ENCODE assay signal across 9 mouse cellular contexts in genomic region chr7:4940068-4940479, GRCm38 (mm10). TPM values are rescaled to one million over a fixed set of nuclear protein-coding genes. Genes with fewer than 3 reads are reported as not detected.
DNase-seq lines count a peak whose midpoint lies in the region; ATAC-seq and TF ChIP-seq lines count a peak whose summit lies in the region.
"Had no signal": no experiment of that assay in that cellular context is flagged by ENCODE, and none has a peak within 500 bp of the region (broad histone marks: within the 10 kb centered on the region; RNA-seq: fewer than 3 reads in every experiment).

No protein-coding gene starts in this region.

- 29% methylated on average over 9 of the region's 9 CpGs for WGBS in embryonic facial prominence, embryonic 14.5 days

- 0 out of 4 replicates have a peak, but pooled peaks cover 0 to 3% of the 10 kb centered on the region in 2 experiments for H3K4me1 ChIP-seq in ES-E14 (ENCODE audit: control insufficient read depth in 2 of 2, insufficient read depth in 2 of 2, low read length in 2 of 2, poor library complexity in 1 of 2)
- H3K4me1 ChIP-seq in embryonic facial prominence, embryonic 14.5 days (ENCODE audit: control insufficient read depth, insufficient read depth, low read length) = no peaks in the 10 kb centered on the region

- H3K9me3 ChIP-seq in ES-E14 (ENCODE audit: control insufficient read depth, insufficient read depth, low read depth, low read length) = no peaks in the 10 kb centered on the region
- no peaks in the 10 kb centered on the region for H3K9me3 ChIP-seq in embryonic facial prominence, embryonic 14.5 days (ENCODE audit: control insufficient read depth, low read length)
- H3K9me3 ChIP-seq: limb, embryonic 15.5 days had no signal

- no peaks in the 10 kb centered on the region for H3K27me3 ChIP-seq in embryonic facial prominence, embryonic 14.5 days (replicated peaks; ENCODE audit: control insufficient read depth, insufficient read depth, low read length)
- H3K27me3 ChIP-seq: limb, embryonic 15.5 days had no signal

- no peaks in the 10 kb centered on the region for H3K36me3 ChIP-seq in ES-E14 (ENCODE audit: control insufficient read depth, insufficient read depth, low read length, poor library complexity, severe bottlenecking)
- no peaks in the 10 kb centered on the region for H3K36me3 ChIP-seq in embryonic facial prominence, embryonic 14.5 days (ENCODE audit: control insufficient read depth, insufficient read depth, low read length)
- H3K36me3 ChIP-seq: limb, embryonic 15.5 days had no signal

- DNase-seq in ES-E14 (ENCODE audit: low read depth, low spot score) = peak; percentile 88
- DNase-seq in adrenal gland, postnatal 36 days = peak; percentile 87 to 89
- peak; percentile 76 for DNase-seq in embryonic facial prominence, embryonic 14.5 days (ENCODE audit: low spot score)
- peak; percentile 87 for DNase-seq in heart, postnatal 4 days
- peak; percentile 77 to 92 for DNase-seq in layer of hippocampus, postnatal 25 days (ENCODE audit: extremely low spot score in 1 of 2, low spot score in 1 of 2)
- peak; percentile 68 for DNase-seq in right cerebral cortex, postnatal 25 days
- peak; percentile 61 for DNase-seq in yolk sac, embryonic 10.5 days (ENCODE audit: low spot score)

- H3K27ac ChIP-seq in ES-E14 (ENCODE audit: insufficient read depth, low read depth, low read length, poor library complexity, severe bottlenecking) = no peak overlapping the region
- H3K27ac ChIP-seq in embryonic facial prominence, embryonic 14.5 days (replicated peaks; ENCODE audit: low read depth, low read length) = no peak overlapping the region
- H3K27ac ChIP-seq: limb, embryonic 15.5 days had no signal

- no peak overlapping the region for H3K9ac ChIP-seq in ES-E14 (ENCODE audit: insufficient read depth, low read depth, low read length, poor library complexity, severe bottlenecking)
- H3K9ac ChIP-seq in embryonic facial prominence, embryonic 14.5 days (ENCODE audit: low read depth, low read length) = no peak overlapping the region
- H3K9ac ChIP-seq: limb, embryonic 15.5 days had no signal

- ATAC-seq in embryonic facial prominence, embryonic 14.5 days (ENCODE audit: low read depth) = peak; percentile 49; the same call in 1 of the 2 replicates
- ATAC-seq in megakaryocyte-erythroid progenitor cell, adult 5-6 weeks (replicated peaks; ENCODE audit: low FRiP score, low TSS enrichment, poor library complexity, severe bottlenecking) = peak; percentile 44; the same call in 1 of the 2 replicates

- in situ Hi-C loops in ES-E14 (cut with MboI; ENCODE audit: low sequenced_read_pairs in 2 of 2, unreplicated experiment in 2 of 2) = no loop called here

- H3K4me2 ChIP-seq in embryonic facial prominence, embryonic 14.5 days (ENCODE audit: low read depth, low read length) = no peak overlapping the region
- H3K4me2 ChIP-seq: limb, embryonic 15.5 days had no signal

- peak overlapping the region in 1 of 2 experiments; percentile 26; a peak in 2 of 4 replicates for H3K4me3 ChIP-seq in ES-E14 (ENCODE audit: insufficient read depth in 1 of 2, low read depth in 1 of 2, low read length in 2 of 2, poor library complexity in 1 of 2, severe bottlenecking in 1 of 2)
- no peak overlapping the region for H3K4me3 ChIP-seq in embryonic facial prominence, embryonic 14.5 days (ENCODE audit: low read depth, low read length)
- H3K4me3 ChIP-seq: limb, embryonic 15.5 days had no signal

TF ChIP-seq in ES-E14, 5 proteins besides CTCF, POLR2A, EP300 and RAD21:
- TF ChIP-seq ZNF384 (IDR thresholded peaks at IDR 0.05; ENCODE audit: low read depth, low read length) (no peak), CHD2 (IDR thresholded peaks at IDR 0.05; ENCODE audit: low read depth, low read length) (peak; percentile 97), ZC3H11A (IDR thresholded peaks at IDR 0.05; ENCODE audit: borderline replicate concordance, low read depth, low read length) (peak; percentile 75; the same call in 1 of the 2 replicates), MAFK (IDR thresholded peaks at IDR 0.05; ENCODE audit: insufficient read depth, low read depth, low read length) (no peak), HCFC1 (IDR thresholded peaks at IDR 0.05; ENCODE audit: borderline replicate concordance, insufficient read depth, low read length) (no peak)

RNA-seq across cellular contexts. Expression of gene Ssc5d, which starts 14.5 kb away (rescaled TPM):
- 0.94 and 1.3 TPM in 2 replicates for total RNA-seq in ES-E14 (2012; rRNA removed)
- total RNA-seq in adrenal gland, postnatal 36 days (2021) = 1 to 10 TPM; 1.7 to 2.7 TPM
- polyA plus RNA-seq in embryonic facial prominence, embryonic 14.5 days (2014; fragmentation: Nextera tagmentation; extraction: Ambion mirVana) = 8.1 and 8.7 TPM in 2 replicates
- 10 to 100 TPM in 1 of 2 experiments, 1 to 10 TPM in 1; 8.7 to 11.1 TPM for total RNA-seq in heart, postnatal 4 days (2021)
- total RNA-seq in layer of hippocampus, postnatal 25 days (2021) = 1 to 10 TPM; 1.4 to 2.3 TPM
- not detected in 2 replicates for total RNA-seq in megakaryocyte-erythroid progenitor cell, adult 5-6 weeks (2014; fragmentation: Nextera tagmentation)
- total RNA-seq in megakaryocyte-erythroid progenitor cell, adult 5-6 weeks (2017) = not detected in 2 replicates

RNA-seq across cellular contexts. Expression of gene Nat14, which starts 18.2 kb away (rescaled TPM):
- total RNA-seq in ES-E14 (2012; rRNA removed) = 1.2 and 1.7 TPM in 2 replicates
- 10 to 100 TPM in 1 of 2 experiments, 1 to 10 TPM in 1; 7.1 to 11.5 TPM for total RNA-seq in adrenal gland, postnatal 36 days (2021)
- polyA plus RNA-seq in embryonic facial prominence, embryonic 14.5 days (2014; fragmentation: Nextera tagmentation; extraction: Ambion mirVana) = 1.9 and 2.6 TPM in 2 replicates
- total RNA-seq in heart, postnatal 4 days (2021) = 1 to 10 TPM; 3.9 to 6.2 TPM
- total RNA-seq in layer of hippocampus, postnatal 25 days (2021) = 100 to 1,000 TPM; 109 to 112 TPM
- total RNA-seq in megakaryocyte-erythroid progenitor cell, adult 5-6 weeks (2014; fragmentation: Nextera tagmentation) = 6.6 TPM in 1 of 2 replicates, not detected in the other
- total RNA-seq in megakaryocyte-erythroid progenitor cell, adult 5-6 weeks (2017) = 0.23 and 1.9 TPM in 2 replicates

RNA-seq across cellular contexts. Expression of gene Sbk2, which starts 24.1 kb away (rescaled TPM):
- 0.22 and 0.95 TPM in 2 replicates for total RNA-seq in ES-E14 (2012; rRNA removed)
- under 1 TPM; 0.36 to 0.89 TPM for total RNA-seq in adrenal gland, postnatal 36 days (2021)
- polyA plus RNA-seq in embryonic facial prominence, embryonic 14.5 days (2014; fragmentation: Nextera tagmentation; extraction: Ambion mirVana) = 0.64 and 0.92 TPM in 2 replicates
- total RNA-seq in heart, postnatal 4 days (2021) = 10 to 100 TPM; 10.6 TPM
- under 1 TPM in 1 of 2 experiments, not detected in 1; 0.59 TPM for total RNA-seq in layer of hippocampus, postnatal 25 days (2021)
- total RNA-seq in megakaryocyte-erythroid progenitor cell, adult 5-6 weeks (2014; fragmentation: Nextera tagmentation) = 0.69 TPM in 1 of 2 replicates, not detected in the other
- total RNA-seq in megakaryocyte-erythroid progenitor cell, adult 5-6 weeks (2017) = not detected in 2 replicates

RNA-seq across cellular contexts. Expression of gene Zfp628, which starts 25.1 kb away (rescaled TPM):
- total RNA-seq in ES-E14 (2012; rRNA removed) = 4.0 and 4.3 TPM in 2 replicates
- total RNA-seq in adrenal gland, postnatal 36 days (2021) = 10 to 100 TPM; 13.7 to 15.5 TPM
- 3.7 and 4.0 TPM in 2 replicates for polyA plus RNA-seq in embryonic facial prominence, embryonic 14.5 days (2014; fragmentation: Nextera tagmentation; extraction: Ambion mirVana)
- total RNA-seq in heart, postnatal 4 days (2021) = 10 to 100 TPM; 14.7 to 16.7 TPM
- total RNA-seq in layer of hippocampus, postnatal 25 days (2021) = 10 to 100 TPM; 13.4 to 14.3 TPM
- total RNA-seq in megakaryocyte-erythroid progenitor cell, adult 5-6 weeks (2014; fragmentation: Nextera tagmentation) = 8.2 and 11.6 TPM in 2 replicates
- 1.1 and 1.2 TPM in 2 replicates for total RNA-seq in megakaryocyte-erythroid progenitor cell, adult 5-6 weeks (2017)

RNA-seq across cellular contexts. Expression of gene Sbk3, which starts 30.9 kb away (rescaled TPM):
- total RNA-seq in ES-E14 (2012; rRNA removed) = not detected in 2 replicates
- under 1 TPM; 0.23 to 0.50 TPM for total RNA-seq in adrenal gland, postnatal 36 days (2021)
- 0.06 and 0.08 TPM in 2 replicates for polyA plus RNA-seq in embryonic facial prominence, embryonic 14.5 days (2014; fragmentation: Nextera tagmentation; extraction: Ambion mirVana)
- total RNA-seq in heart, postnatal 4 days (2021) = 10 to 100 TPM; 21.0 to 24.3 TPM
- total RNA-seq in layer of hippocampus, postnatal 25 days (2021) = under 1 TPM; 0.59 to 0.66 TPM
- not detected in 2 replicates for total RNA-seq in megakaryocyte-erythroid progenitor cell, adult 5-6 weeks (2014; fragmentation: Nextera tagmentation)
- total RNA-seq in megakaryocyte-erythroid progenitor cell, adult 5-6 weeks (2017) = not detected in 2 replicates
- polyA plus RNA-seq: limb, embryonic 15.5 days had no signal

Comparison
In these comparisons a context has a peak if more than half of its experiments do, and no peak if none do; other contexts are left out.
1. RNA of gene Nat14, which starts 18.2 kb away (total RNA-seq): 109 to 112 TPM in layer of hippocampus, postnatal 25 days; 7.1 to 11.5 TPM in adrenal gland, postnatal 36 days, 0.23 to 6.6 TPM in megakaryocyte-erythroid progenitor cell, adult 5-6 weeks, 3.9 to 6.2 TPM in heart, postnatal 4 days and 1.2 to 1.7 TPM in ES-E14; every median in the first group is over 4 times any median in the second.
2. Peak in every context shown above with its lines, with median percentiles within 50 percentile points of each other: DNase-seq.